In genomic region chr6:136660831-136661705, GRCm38 (mm10) we compare ENCODE assay signal across 9 mouse cellular contexts. TPM values are rescaled to one million over a fixed set of nuclear protein-coding genes. Genes with fewer than 3 reads are reported as not detected.
A peak's percentile ranks its signal among the peaks of the same experiment; 100 is the strongest.
DNase-seq lines count a peak whose midpoint lies in the region; ATAC-seq lines count a peak whose summit lies in the region.
"Had no signal": no experiment of that assay in that cellular context is flagged by ENCODE, and none has a peak within 500 bp of the region (broad histone marks: within the 10 kb centered on the region; RNA-seq: fewer than 3 reads in every experiment).

No protein-coding gene starts in this region.

- peak overlapping the region; percentile 43 for H3K4me3 ChIP-seq in kidney, embryonic 15.5 days (replicated peaks)
- H3K4me3 ChIP-seq in embryonic facial prominence, embryonic 11.5 days (ENCODE audit: low read depth, low read length): peak overlapping the region; percentile 35
- peak overlapping the region; percentile 18; the same call in 1 of the 2 replicates for H3K4me3 ChIP-seq in hindbrain, embryonic 15.5 days
- H3K4me3 ChIP-seq in midbrain, embryonic 13.5 days (replicated peaks): peak overlapping the region; percentile 33

- H3K27ac ChIP-seq in kidney, embryonic 15.5 days: no peak overlapping the region
- H3K27ac ChIP-seq in embryonic facial prominence, embryonic 11.5 days (replicated peaks; ENCODE audit: low read depth, low read length): no peak overlapping the region
- no peak overlapping the region for H3K27ac ChIP-seq in hindbrain, embryonic 15.5 days (replicated peaks)
- H3K27ac ChIP-seq in midbrain, embryonic 13.5 days: no peak overlapping the region

- H3K4me1 ChIP-seq in kidney, embryonic 15.5 days: peaks cover 12% of the 10 kb centered on the region
- H3K4me1 ChIP-seq in embryonic facial prominence, embryonic 11.5 days (ENCODE audit: control insufficient read depth, insufficient read depth, low read length): peaks cover 2% of the 10 kb centered on the region; the same call in 1 of the 2 replicates
- H3K4me1 ChIP-seq in hindbrain, embryonic 15.5 days (replicated peaks): peaks cover 6% of the 10 kb centered on the region; the same call in 1 of the 2 replicates
- H3K4me1 ChIP-seq in midbrain, embryonic 13.5 days (replicated peaks): peaks cover 8% of the 10 kb centered on the region

- ATAC-seq in kidney, embryonic 15.5 days (replicated peaks; ENCODE audit: low FRiP score): 0 out of 2 replicates have a peak, but pooled peaks have one; percentile 35
- 0 out of 2 replicates have a peak, but pooled peaks have one; percentile 34 for ATAC-seq in embryonic facial prominence, embryonic 11.5 days (replicated peaks; ENCODE audit: insufficient number of reproducible peaks, low FRiP score, low TSS enrichment, low read depth)
- ATAC-seq in hindbrain, embryonic 15.5 days (ENCODE audit: low FRiP score, low read depth): no peak
- ATAC-seq in midbrain, embryonic 13.5 days: 0 out of 2 replicates have a peak, but pooled peaks have one; percentile 11

- DNase-seq in kidney, postnatal 4 days: no peak
- DNase-seq in embryonic facial prominence, embryonic 11.5 days (ENCODE audit: low spot score): no peak
- DNase-seq in cerebellum, adult 9-11 months: no peak
- DNase-seq in ovary, postnatal 10 days (ENCODE audit: low spot score): no peak
- DNase-seq in layer of hippocampus, adult 8-10 months (ENCODE audit: low spot score in 2 of 2): no peak

- no peaks in the 10 kb centered on the region for H3K36me3 ChIP-seq in kidney, embryonic 15.5 days
- H3K36me3 ChIP-seq in embryonic facial prominence, embryonic 11.5 days (replicated peaks; ENCODE audit: control insufficient read depth, insufficient read depth, low read depth, low read length): no peaks in the 10 kb centered on the region
- no peaks in the 10 kb centered on the region for H3K36me3 ChIP-seq in hindbrain, embryonic 15.5 days
- H3K36me3 ChIP-seq in midbrain, embryonic 13.5 days: no peaks in the 10 kb centered on the region
- H3K36me3 ChIP-seq: G1E had no signal

- H3K27me3 ChIP-seq in kidney, embryonic 15.5 days: peaks cover 44% of the 10 kb centered on the region
- H3K27me3 ChIP-seq in embryonic facial prominence, embryonic 11.5 days (ENCODE audit: control insufficient read depth, insufficient read depth, low read length): peaks cover 17% of the 10 kb centered on the region
- peaks cover 27% of the 10 kb centered on the region for H3K27me3 ChIP-seq in hindbrain, embryonic 15.5 days
- H3K27me3 ChIP-seq in midbrain, embryonic 13.5 days: peaks cover 33% of the 10 kb centered on the region

- WGBS in kidney, embryonic 15.5 days: 22% methylated on average over 34 of the region's 34 CpGs
- 14% methylated on average over 34 of the region's 34 CpGs for WGBS in embryonic facial prominence, embryonic 11.5 days
- 21% methylated on average over 34 of the region's 34 CpGs for WGBS in hindbrain, embryonic 15.5 days
- whole genome bisulfite sequencing in midbrain, embryonic 13.5 days: 14% methylated on average over 34 of the region's 34 CpGs

- peak overlapping the region; percentile 76 for H3K4me2 ChIP-seq in kidney, embryonic 15.5 days
- H3K4me2 ChIP-seq in embryonic facial prominence, embryonic 11.5 days (ENCODE audit: low read depth, low read length): peak overlapping the region; percentile 59
- H3K4me2 ChIP-seq in hindbrain, embryonic 15.5 days: peak overlapping the region; percentile 52
- peak overlapping the region; percentile 54 for H3K4me2 ChIP-seq in midbrain, embryonic 13.5 days (replicated peaks)

- no peaks in the 10 kb centered on the region for H3K9me3 ChIP-seq in kidney, embryonic 15.5 days (replicated peaks)
- no peaks in the 10 kb centered on the region for H3K9me3 ChIP-seq in embryonic facial prominence, embryonic 11.5 days (replicated peaks; ENCODE audit: control insufficient read depth, low read length)
- no peaks in the 10 kb centered on the region for H3K9me3 ChIP-seq in hindbrain, embryonic 15.5 days
- H3K9me3 ChIP-seq in midbrain, embryonic 13.5 days: no peaks in the 10 kb centered on the region

- H3K9ac ChIP-seq in kidney, embryonic 15.5 days: peak overlapping the region; percentile 42
- peak overlapping the region; percentile 42 for H3K9ac ChIP-seq in embryonic facial prominence, embryonic 11.5 days (replicated peaks; ENCODE audit: low read length)
- no peak overlapping the region for H3K9ac ChIP-seq in hindbrain, embryonic 15.5 days
- peak overlapping the region; percentile 39; the same call in 1 of the 2 replicates for H3K9ac ChIP-seq in midbrain, embryonic 13.5 days (replicated peaks)

RNA-seq across cellular contexts. Expression of gene Plbd1, which starts 0.7 kb away (rescaled TPM):
- 4.8 and 5.2 TPM in 2 replicates for polyA plus RNA-seq in kidney, embryonic 15.5 days (2015; fragmentation: Nextera tagmentation; extraction: Ambion mirVana)
- 1.9 and 2.5 TPM in 2 replicates for polyA plus RNA-seq in embryonic facial prominence, embryonic 11.5 days (2014; fragmentation: Nextera tagmentation; extraction: Ambion mirVana)
- polyA plus RNA-seq in hindbrain, embryonic 15.5 days (2015; fragmentation: Nextera tagmentation; extraction: Ambion mirVana): 1.3 and 1.5 TPM in 2 replicates
- 0.24 and 0.47 TPM in 2 replicates for polyA plus RNA-seq in midbrain, embryonic 13.5 days (2015; fragmentation: Nextera tagmentation; extraction: Ambion mirVana)
- under 1 TPM in 1 of 4 experiments, not detected in 3; 0.27 TPM for total RNA-seq in layer of hippocampus, adult 8-10 months (2022)
- total RNA-seq: G1E had no signal
- polyA plus RNA-seq: G1E had no signal
